Mouse (Mus musculus): ENCODE data around the gene Vmn1r55. TPM values are rescaled to one million over a fixed set of nuclear protein-coding genes. Genes with fewer than 3 reads are reported as not detected.

Gene Vmn1r55
- total and polyA plus RNA-seq, 3 experiments, result 0.01 TPM; not detected in 2

GRCm38 (mm10) chr7:5108272-5108671 lies 41.2 kb downstream of the Vmn1r55 start:
- in situ Hi-C loops (cut with MboI; ENCODE audit: low pct_ligation_motif_present, low pct_unique_long_range_greater_than_20kb, low sequenced_read_pairs) (no loop called here), dilution Hi-C loops (cut with MboI; ENCODE audit: extremely low pct_ligation_motif_present, extremely low pct_unique_long_range_greater_than_20kb, low sequenced_read_pairs) (no loop called here)
- Histone ChIP-seq H3K36me3 (replicated peaks in 1 of 2; ENCODE audit: control insufficient read depth in 1 of 2, insufficient read depth in 1 of 2, low read length in 1 of 2) (no peaks in the 10 kb centered on the region), H3K4me2 (ENCODE audit: insufficient read depth, low read depth, poor library complexity, severe bottlenecking) (no peak overlapping the region), H3K27ac (ENCODE audit: insufficient read depth, low read depth) (no peak overlapping the region), H3K79me2 (replicated peaks; ENCODE audit: control insufficient read depth, extremely low read depth, insufficient read depth, poor library complexity, severe bottlenecking) (no peaks in the 10 kb centered on the region), H3K4me1 (ENCODE audit: control insufficient read depth in 1 of 2, insufficient read depth in 2 of 2) (no peaks in the 10 kb centered on the region), H3K9ac (ENCODE audit: insufficient read depth, low read depth) (no peak overlapping the region), H3K4me3 (replicated peaks in 1 of 3; ENCODE audit: low read depth in 2 of 3, low read length in 2 of 3, poor library complexity in 1 of 3) (no peak overlapping the region), H3K9me3 (replicated peaks; ENCODE audit: low read length) (peaks cover 4% of the 10 kb centered on the region), H3K27me3 (replicated peaks) (no peaks in the 10 kb centered on the region)
- TF ChIP-seq MXI1 (IDR thresholded peaks at IDR 0.05; ENCODE audit: low read depth, low read length), result no peak
- no peak for TF ChIP-seq MAFK (IDR thresholded peaks at IDR 0.05; ENCODE audit: insufficient replicate concordance, low read length)
- TF ChIP-seq NELFE (IDR thresholded peaks at IDR 0.05; ENCODE audit: low read depth, low read length), result no peak
- TF ChIP-seq RAD21 (IDR thresholded peaks at IDR 0.05; ENCODE audit: low read depth, low read length), result no peak
- no peak for TF ChIP-seq TCF12 (IDR thresholded peaks at IDR 0.05; ENCODE audit: low read depth, low read length)
- TF ChIP-seq JUND (conservative IDR thresholded peaks at IDR 0.05; ENCODE audit: low read depth, low read length), result no peak
- TF ChIP-seq RCOR1 (conservative IDR thresholded peaks at IDR 0.05; ENCODE audit: low read depth, low read length), result no peak
- TF ChIP-seq TBP (conservative IDR thresholded peaks at IDR 0.05; ENCODE audit: low read depth, low read length), result no peak
- no peak for TF ChIP-seq POLR2AphosphoS2 (IDR thresholded peaks at IDR 0.05; ENCODE audit: low read depth, low read length)
- TF ChIP-seq UBTF (IDR thresholded peaks at IDR 0.05; ENCODE audit: low read depth, low read length), result no peak
- TF ChIP-seq GABPA (IDR thresholded peaks at IDR 0.05; ENCODE audit: insufficient replicate concordance, low read depth, low read length), result no peak
- no peak for TF ChIP-seq USF1 (IDR thresholded peaks at IDR 0.05; ENCODE audit: low read depth, low read length)
- TF ChIP-seq KAT2A (IDR thresholded peaks at IDR 0.05; ENCODE audit: insufficient replicate concordance, low read length), result no peak
- TF ChIP-seq USF2 (conservative IDR thresholded peaks at IDR 0.05; ENCODE audit: low read depth, low read length), result no peak
- no peak for TF ChIP-seq MEF2A (IDR thresholded peaks at IDR 0.05; ENCODE audit: borderline replicate concordance, low read depth, low read length)
- no peak for TF ChIP-seq CTCF (conservative IDR thresholded peaks at IDR 0.05 in 1 of 2, IDR thresholded peaks at IDR 0.05 in 1 of 2; ENCODE audit: low read depth in 2 of 2, low read length in 2 of 2)
- no peak for TF ChIP-seq HCFC1 (IDR thresholded peaks at IDR 0.05; ENCODE audit: low read depth, low read length)
- no peak for TF ChIP-seq JUN (IDR thresholded peaks at IDR 0.05; ENCODE audit: insufficient read depth, low read depth, low read length)
- no peak for DNase-seq (ENCODE audit: extremely low read depth)

- H3K4me2 ChIP-seq (ENCODE audit: insufficient read depth, low read depth, poor library complexity, severe bottlenecking), result no peak overlapping the region
- H3K36me3 ChIP-seq (replicated peaks in 1 of 2; ENCODE audit: control insufficient read depth in 1 of 2, insufficient read depth in 1 of 2, low read length in 1 of 2), result peaks cover 18 to 28% of the 10 kb centered on the region in 2 experiments
- no peak for TF ChIP-seq SIN3A (IDR thresholded peaks at IDR 0.05; ENCODE audit: low read length)
- no peak for TF ChIP-seq KAT2A (IDR thresholded peaks at IDR 0.05; ENCODE audit: insufficient replicate concordance, low read length)
- dilution Hi-C loops (cut with MboI; ENCODE audit: extremely low pct_ligation_motif_present, extremely low pct_unique_long_range_greater_than_20kb, low sequenced_read_pairs), result no loop called here
- no peaks in the 10 kb centered on the region for H3K9me3 ChIP-seq (replicated peaks; ENCODE audit: low read length)
- H3K27ac ChIP-seq (ENCODE audit: insufficient read depth, low read depth), result no peak overlapping the region
- no peak overlapping the region for H3K4me3 ChIP-seq (replicated peaks in 1 of 3; ENCODE audit: low read depth in 2 of 3, low read length in 2 of 3, poor library complexity in 1 of 3)
- H3K4me1 ChIP-seq (ENCODE audit: control insufficient read depth in 1 of 2, insufficient read depth in 2 of 2), result peaks cover 11 to 40% of the 10 kb centered on the region in 2 experiments
- in situ Hi-C loops (cut with MboI; ENCODE audit: low pct_ligation_motif_present, low pct_unique_long_range_greater_than_20kb, low sequenced_read_pairs), result no loop called here
- DNase-seq (ENCODE audit: extremely low read depth), result no peak
- H3K79me2 ChIP-seq (replicated peaks; ENCODE audit: control insufficient read depth, extremely low read depth, insufficient read depth, poor library complexity, severe bottlenecking), result no peaks in the 10 kb centered on the region
- no peak overlapping the region for H3K9ac ChIP-seq (ENCODE audit: insufficient read depth, low read depth)
- no peaks in the 10 kb centered on the region for H3K27me3 ChIP-seq (replicated peaks)
Measured at GRCm38 (mm10) chr7:5102564-5102963, 46.9 kb downstream of the Vmn1r55 start.
